Mouse (Mus musculus) forebrain, postnatal 0 days (tissue): ENCODE measurements at regions not wholly inside any gene's neighbourhood (a gene's known extent, or its start where the extent isn't known, plus 50 kb on each side); places are given as distances from the start of the nearest gene placed in this dataset.
A peak's percentile ranks its signal among the peaks of the same experiment; 100 is the strongest.

Experiments
- ATAC-seq: fragments of 200-750 bp; cut with Nextera tagmentation; 2 replicates; pipeline ENCODE4 v1.8.0; 2017; ENCODE audit warnings: mild to moderate bottlenecking, moderate library complexity
- DNase-seq: peaks from one replicate; pipeline ENCODE4 v3.0.0-alpha.2; 2015
- H3K27ac ChIP-seq: fragments of 300-500 bp; sonication (generic); 2 replicates; pipeline ENCODE4 v1.5.1; 2014; ENCODE audit warnings: low read depth, mild to moderate bottlenecking, antibody characterized with exemption, low read length, moderate library complexity, mixed read lengths
- H3K27me3 ChIP-seq: fragments of 300-500 bp; sonication (generic); 2 replicates; pipeline ENCODE4 v1.6.1; 2014; ENCODE audit warnings: mild to moderate bottlenecking, low read length, mixed read lengths; ENCODE audit not compliant: insufficient read depth
- H3K36me3 ChIP-seq: fragments of 300-500 bp; sonication (generic); 2 replicates; pipeline ENCODE4 v1.6.1; 2014; ENCODE audit warnings: mild to moderate bottlenecking, moderate library complexity; ENCODE audit not compliant: insufficient read depth
- H3K4me1 ChIP-seq: fragments of 300-500 bp; sonication (generic); 2 replicates; pipeline ENCODE4 v1.6.1; 2014; ENCODE audit warnings: antibody characterized with exemption; ENCODE audit not compliant: insufficient read depth
- H3K4me2 ChIP-seq: fragments of 300-500 bp; sonication (generic); 2 replicates; pipeline ENCODE4 v1.6.1; 2014; ENCODE audit warnings: low read depth, mild to moderate bottlenecking, moderate library complexity
- H3K4me3 ChIP-seq: fragments of 300-500 bp; sonication (generic); 2 replicates; pipeline ENCODE4 v1.5.1; 2014; ENCODE audit warnings: low read depth, low read length, mixed read lengths
- H3K9ac ChIP-seq: fragments of 300-500 bp; sonication (generic); 2 replicates; pipeline ENCODE4 v1.6.1; 2014; ENCODE audit warnings: mild to moderate bottlenecking
- H3K9me3 ChIP-seq: fragments of 300-500 bp; sonication (generic); 2 replicates; pipeline ENCODE4 v1.6.1; 2016; ENCODE audit warnings: low read length
- CTCF ChIP-seq: sonication (generic); IDR thresholded peaks from 2 replicates; pipeline ENCODE4 v1.5.1; 2016; ENCODE audit warnings: antibody characterized with exemption, control low read depth, low read depth
- WGBS: fragments of 180-500 bp; shearing (Covaris S2); extraction: QIAGEN DNeasy Blood & Tissue Kit; methylation state at CpG from one replicate; pipeline ENCODE4 v1.1.7; 2014; 5-methylcytosine and 5-hydroxymethylcytosine counted together

GRCm38 (mm10) chr11:41470938-41471633, 529.6 kb downstream of the Gabrg2 start:
- no peak for DNase-seq

GRCm38 (mm10) chr11:41467330-41467729, 533.3 kb downstream of the Gabrg2 start:
- H3K4me2 ChIP-seq: no peak overlapping the region
- no peak for TF ChIP-seq CTCF
- WGBS: 66% methylated on average over 2 of the region's 2 CpGs
- ATAC-seq: no peak
- DNase-seq: no peak
- H3K9ac ChIP-seq: no peak overlapping the region
- H3K27ac ChIP-seq: no peak overlapping the region
- no peaks in the 10 kb centered on the region for H3K27me3 ChIP-seq
- H3K4me3 ChIP-seq: no peak overlapping the region
- no peaks in the 10 kb centered on the region for H3K4me1 ChIP-seq
- H3K36me3 ChIP-seq: no peaks in the 10 kb centered on the region
- no peaks in the 10 kb centered on the region for H3K9me3 ChIP-seq

More at GRCm38 (mm10) chr11:41470938-41471633, 529.6 kb downstream of the Gabrg2 start:
- no peaks in the 10 kb centered on the region for H3K27me3 ChIP-seq
- H3K4me1 ChIP-seq: no peaks in the 10 kb centered on the region
- H3K9me3 ChIP-seq: no peaks in the 10 kb centered on the region
- ATAC-seq: no peak
- H3K4me3 ChIP-seq: no peak overlapping the region
- no peak overlapping the region for H3K27ac ChIP-seq
- H3K4me2 ChIP-seq: no peak overlapping the region
- no peak overlapping the region for H3K9ac ChIP-seq
- no peaks in the 10 kb centered on the region for H3K36me3 ChIP-seq
- no peak for TF ChIP-seq CTCF
- 35% methylated on average over 1 of the region's 1 CpGs for WGBS

- DNase-seq (peak; percentile 31), ATAC-seq (no peak; the same call in 1 of the 2 replicates)
- Histone ChIP-seq H3K4me3 (no peak overlapping the region), H3K27me3 (no peaks in the 10 kb centered on the region), H3K36me3 (no peaks in the 10 kb centered on the region), H3K4me2 (no peak overlapping the region), H3K9me3 (no peaks in the 10 kb centered on the region), H3K4me1 (no peaks in the 10 kb centered on the region), H3K9ac (no peak overlapping the region), H3K27ac (no peak overlapping the region)
- TF ChIP-seq CTCF: peak; percentile 50
- WGBS: 76% methylated on average over 3 of the region's 3 CpGs
Observed at GRCm38 (mm10) chr11:41433846-41434245, 566.8 kb downstream of the Gabrg2 start.

GRCm38 (mm10) chr11:41425592-41425991, 575.1 kb downstream of the Gabrg2 start:
- H3K36me3 ChIP-seq: no peaks in the 10 kb centered on the region
- no peak for DNase-seq
- WGBS: 50% methylated on average over 4 of the region's 4 CpGs
- no peaks in the 10 kb centered on the region for H3K27me3 ChIP-seq
- H3K27ac ChIP-seq: no peak overlapping the region
- no peak for TF ChIP-seq CTCF
- H3K9me3 ChIP-seq: no peaks in the 10 kb centered on the region
- no peaks in the 10 kb centered on the region for H3K4me1 ChIP-seq
- no peak overlapping the region for H3K4me3 ChIP-seq
- H3K9ac ChIP-seq: no peak overlapping the region
- ATAC-seq: no peak
- H3K4me2 ChIP-seq: no peak overlapping the region
